Mouse (Mus musculus) brain, embryonic 14.5 days (tissue): ENCODE results near the gene Dgkh.

Source experiments
- CTCF ChIP-seq: fragments of 200-500 bp; IDR thresholded peaks from 2 replicates; pipeline ENCODE4 v1.5.1; 2012; ENCODE audit warnings: inconsistent platforms, mild to moderate bottlenecking, moderate library complexity, borderline replicate concordance; ENCODE audit not compliant: insufficient read depth, insufficient read length; ENCODE audit errors: extremely low read depth
- POLR2A ChIP-seq: fragments of 200-500 bp; IDR thresholded peaks from 2 replicates; pipeline ENCODE4 v1.6.1; 2012; ENCODE audit warnings: mild to moderate bottlenecking, inconsistent platforms, borderline replicate concordance; ENCODE audit not compliant: poor library complexity, insufficient read depth, insufficient read length, severe bottlenecking; ENCODE audit errors: extremely low read depth

- TF ChIP-seq CTCF = no peak
- TF ChIP-seq POLR2A = no peak
Observed at GRCm38 (mm10) chr14:78654939-78655556, 77.5 kb downstream of the Dgkh start.
